Comparison of ENCODE assay signal across 12 mouse cellular contexts in genomic region chr1:88445400-88445799, GRCm38 (mm10). TPM values are rescaled to one million over a fixed set of nuclear protein-coding genes. Genes with fewer than 3 reads are reported as not detected.
DNase-seq lines count a peak whose midpoint lies in the region; ATAC-seq and TF ChIP-seq lines count a peak whose summit lies in the region.
"Had no signal": no experiment of that assay in that cellular context is flagged by ENCODE, and none has a peak within 500 bp of the region (broad histone marks: within the 10 kb centered on the region; RNA-seq: fewer than 3 reads in every experiment).

No protein-coding gene starts in this region.

- H3K9me3 ChIP-seq in forebrain, embryonic 11.5 days (ENCODE audit: control insufficient read depth, low read length) = no peaks in the 10 kb centered on the region
- no peaks in the 10 kb centered on the region for H3K9me3 ChIP-seq in forebrain, embryonic 16.5 days (ENCODE audit: control insufficient read depth, low read length)
- no peaks in the 10 kb centered on the region for H3K9me3 ChIP-seq in liver, embryonic 14.5 days (ENCODE audit: control insufficient read depth, low read length)
- H3K9me3 ChIP-seq in liver, embryonic 12.5 days (replicated peaks) = no peaks in the 10 kb centered on the region
- H3K9me3 ChIP-seq in ES-Bruce4 (replicated peaks; ENCODE audit: control insufficient read depth, insufficient read depth, low read length, poor library complexity, severe bottlenecking) = no peaks in the 10 kb centered on the region
- H3K9me3 ChIP-seq: liver, embryonic 13.5 days had no signal

- no peaks in the 10 kb centered on the region for H3K36me3 ChIP-seq in forebrain, embryonic 11.5 days (ENCODE audit: control insufficient read depth, insufficient read depth, low read length)
- no peaks in the 10 kb centered on the region for H3K36me3 ChIP-seq in forebrain, embryonic 16.5 days (ENCODE audit: control insufficient read depth, insufficient read depth)
- no peaks in the 10 kb centered on the region for H3K36me3 ChIP-seq in liver, embryonic 14.5 days (replicated peaks; ENCODE audit: control insufficient read depth, insufficient read depth, low read depth)
- H3K36me3 ChIP-seq in liver, embryonic 12.5 days = no peaks in the 10 kb centered on the region
- H3K36me3 ChIP-seq in ES-Bruce4 (ENCODE audit: control insufficient read depth, insufficient read depth, low read length, poor library complexity, severe bottlenecking) = no peaks in the 10 kb centered on the region
- H3K36me3 ChIP-seq: liver, embryonic 13.5 days had no signal

- H3K4me3 ChIP-seq in forebrain, embryonic 11.5 days (ENCODE audit: low read depth, low read length) = no peak overlapping the region
- H3K4me3 ChIP-seq in forebrain, embryonic 16.5 days (replicated peaks; ENCODE audit: low read length) = no peak overlapping the region
- H3K4me3 ChIP-seq in liver, embryonic 14.5 days (ENCODE audit: insufficient read depth in 1 of 2, low read depth in 2 of 2, low read length in 2 of 2) = no peak overlapping the region
- H3K4me3 ChIP-seq in liver, embryonic 12.5 days = no peak overlapping the region
- no peak overlapping the region for H3K4me3 ChIP-seq in ES-Bruce4 (ENCODE audit: low read depth, low read length)
- H3K4me3 ChIP-seq: liver, embryonic 13.5 days had no signal

- no peak overlapping the region for H3K27ac ChIP-seq in forebrain, embryonic 11.5 days (ENCODE audit: low read depth, low read length)
- no peak overlapping the region for H3K27ac ChIP-seq in forebrain, embryonic 16.5 days (ENCODE audit: low read length)
- H3K27ac ChIP-seq in liver, embryonic 14.5 days = no peak overlapping the region
- H3K27ac ChIP-seq in liver, embryonic 12.5 days = no peak overlapping the region
- H3K27ac ChIP-seq in ES-Bruce4 (ENCODE audit: insufficient read depth, low read length) = no peak overlapping the region
- H3K27ac ChIP-seq: liver, embryonic 13.5 days had no signal

- no peak for TF ChIP-seq EP300 in liver, embryonic 14.5 days (IDR thresholded peaks at IDR 0.05; ENCODE audit: low read depth)
- no peak for TF ChIP-seq EP300 in ES-Bruce4 (IDR thresholded peaks at IDR 0.05; ENCODE audit: insufficient read depth, low read depth, low read length)

- peak; percentile 42; the same call in 1 of the 2 replicates for ATAC-seq in forebrain, embryonic 11.5 days (replicated peaks; ENCODE audit: low FRiP score)
- no peak for ATAC-seq in forebrain, embryonic 16.5 days
- no peak for ATAC-seq in liver, embryonic 14.5 days (ENCODE audit: insufficient read depth)
- no peak for ATAC-seq in liver, embryonic 12.5 days
- ATAC-seq: midbrain, embryonic 16.5 days had no signal

- no peak for TF ChIP-seq POLR2A in ES-Bruce4 (IDR thresholded peaks at IDR 0.05; ENCODE audit: insufficient read depth, low read length)

- H3K4me2 ChIP-seq in forebrain, embryonic 11.5 days (ENCODE audit: low read depth, low read length, severe bottlenecking) = no peak overlapping the region
- no peak overlapping the region for H3K4me2 ChIP-seq in forebrain, embryonic 16.5 days (ENCODE audit: low read length)
- no peak overlapping the region for H3K4me2 ChIP-seq in liver, embryonic 14.5 days (ENCODE audit: low read depth)
- no peak overlapping the region for H3K4me2 ChIP-seq in liver, embryonic 12.5 days
- H3K4me2 ChIP-seq: liver, embryonic 13.5 days had no signal

- intact Hi-C loops in left cerebral cortex, postnatal 14 days (cut with DNase I) = no loop called here

- 67% methylated on average over 4 of the region's 4 CpGs for WGBS in forebrain, embryonic 11.5 days
- 74% methylated on average over 4 of the region's 4 CpGs for WGBS in forebrain, embryonic 16.5 days
- 57% methylated on average over 4 of the region's 4 CpGs for WGBS in liver, embryonic 14.5 days (ENCODE audit: insufficient replicate concordance)
- WGBS in liver, embryonic 12.5 days (ENCODE audit: insufficient replicate concordance) = 58% methylated on average over 4 of the region's 4 CpGs

- DNase-seq in forebrain, embryonic 11.5 days (ENCODE audit: low spot score) = no peak
- DNase-seq in liver, embryonic 14.5 days (ENCODE audit: low read depth in 3 of 3, low spot score in 3 of 3) = no peak
- peak; percentile 33 for DNase-seq in embryo, embryonic 11 days
- no peak for DNase-seq in left cerebral cortex, postnatal 14 days (ENCODE audit: low spot score in 2 of 2)
- DNase-seq in frontal cortex, postnatal 25 days (ENCODE audit: low spot score in 2 of 2) = no peak
- DNase-seq: liver, embryonic 13.5 days had no signal

- no peak overlapping the region for H3K9ac ChIP-seq in forebrain, embryonic 11.5 days (ENCODE audit: low read length)
- no peak overlapping the region for H3K9ac ChIP-seq in forebrain, embryonic 16.5 days (replicated peaks; ENCODE audit: low read depth, low read length)
- no peak overlapping the region for H3K9ac ChIP-seq in liver, embryonic 14.5 days (replicated peaks)
- no peak overlapping the region for H3K9ac ChIP-seq in liver, embryonic 12.5 days
- H3K9ac ChIP-seq in ES-Bruce4 (ENCODE audit: low read depth, poor library complexity, severe bottlenecking) = no peak overlapping the region
- H3K9ac ChIP-seq: liver, embryonic 13.5 days had no signal

- 0 out of 2 replicates have a peak, but pooled peaks cover 2% of the 10 kb centered on the region for H3K4me1 ChIP-seq in forebrain, embryonic 11.5 days (replicated peaks; ENCODE audit: control insufficient read depth, insufficient read depth, low read length)
- H3K4me1 ChIP-seq in forebrain, embryonic 16.5 days (replicated peaks; ENCODE audit: control insufficient read depth, insufficient read depth, low read length) = peaks cover 2% of the 10 kb centered on the region; the same call in 1 of the 2 replicates
- H3K4me1 ChIP-seq in liver, embryonic 14.5 days (replicated peaks; ENCODE audit: control insufficient read depth in 2 of 2, insufficient read depth in 2 of 2, low read length in 1 of 2) = no peaks in the 10 kb centered on the region; a peak in 1 of 4 replicates
- no peaks in the 10 kb centered on the region for H3K4me1 ChIP-seq in liver, embryonic 12.5 days
- H3K4me1 ChIP-seq in ES-Bruce4 (ENCODE audit: control insufficient read depth, insufficient read depth, low read length) = no peaks in the 10 kb centered on the region
- H3K4me1 ChIP-seq: liver, embryonic 13.5 days had no signal

- no peaks in the 10 kb centered on the region for H3K27me3 ChIP-seq in forebrain, embryonic 11.5 days (ENCODE audit: control insufficient read depth, insufficient read depth, low read length)
- H3K27me3 ChIP-seq in forebrain, embryonic 16.5 days (replicated peaks; ENCODE audit: control insufficient read depth, insufficient read depth, low read length) = no peaks in the 10 kb centered on the region
- no peaks in the 10 kb centered on the region for H3K27me3 ChIP-seq in liver, embryonic 14.5 days (ENCODE audit: control insufficient read depth, insufficient read depth, low read length)
- no peaks in the 10 kb centered on the region for H3K27me3 ChIP-seq in liver, embryonic 12.5 days (replicated peaks)
- no peaks in the 10 kb centered on the region for H3K27me3 ChIP-seq in ES-Bruce4 (ENCODE audit: control insufficient read depth, insufficient read depth, low read length, poor library complexity, severe bottlenecking)
- H3K27me3 ChIP-seq: liver, embryonic 13.5 days had no signal

- peak; percentile 67 for TF ChIP-seq CTCF in liver, embryonic 14.5 days (IDR thresholded peaks at IDR 0.05; ENCODE audit: low read depth)
- peak; percentile 21 for TF ChIP-seq CTCF in ES-Bruce4 (IDR thresholded peaks at IDR 0.05; ENCODE audit: low read depth, low read length)

RNA-seq across cellular contexts. Expression of gene Spp2, which starts 38.6 kb away (rescaled TPM):
- polyA plus RNA-seq in forebrain, embryonic 11.5 days (2014; fragmentation: Nextera tagmentation; extraction: Ambion mirVana) = not detected in 2 replicates
- 0.53 TPM in 1 of 2 replicates, not detected in the other for polyA plus RNA-seq in forebrain, embryonic 16.5 days (2015; fragmentation: Nextera tagmentation; extraction: Ambion mirVana)
- polyA plus RNA-seq in liver, embryonic 14.5 days (2012; rRNA removed) = 158 and 168 TPM in 2 replicates
- 329 and 371 TPM in 2 replicates for polyA plus RNA-seq in liver, embryonic 14.5 days (2014; fragmentation: Nextera tagmentation; extraction: Ambion mirVana)
- polyA plus RNA-seq in liver, embryonic 12.5 days (2016; fragmentation: Nextera tagmentation; extraction: Ambion mirVana) = 105 and 113 TPM in 2 replicates
- not detected in 2 replicates for polyA plus RNA-seq in ES-Bruce4 (2011; ENCODE audit: insufficient read depth, insufficient read length, low read depth, missing spikeins)
- not detected for total RNA-seq in left cerebral cortex, postnatal 14 days (2021)
- total RNA-seq: gastrocnemius, adult 18-20 months; heart, postnatal 25 days had no signal

Comparison
In these comparisons a context has a peak if more than half of its experiments do, and no peak if none do; other contexts are left out.
1. RNA of gene Spp2, which starts 38.6 kb away (polyA plus RNA-seq): 158 to 371 TPM in liver, embryonic 14.5 days and 105 to 113 TPM in liver, embryonic 12.5 days; 0.53 TPM in forebrain, embryonic 16.5 days, not detected in forebrain, embryonic 11.5 days and not detected in ES-Bruce4; every median in the first group is over 10 times any median in the second.